Mouse (Mus musculus) ES-E14 (cell line): ENCODE measurements around the gene Ciart. TPM values are rescaled to one million over a fixed set of nuclear protein-coding genes. Genes with fewer than 3 reads are reported as not detected.
A peak's percentile ranks its signal among the peaks of the same experiment; 100 is the strongest.

Experiments
- DNase-seq: peaks from one replicate; pipeline ENCODE4 v3.0.0-alpha.2; 2013; ENCODE audit warnings: low read depth, low spot score
- H3K27ac ChIP-seq: 2 replicates; pipeline ENCODE4 v1.5.1; 2012; ENCODE audit warnings: low read depth, mild to moderate bottlenecking, low read length, moderate library complexity, mixed read lengths; ENCODE audit not compliant: poor library complexity, insufficient read depth, severe bottlenecking
- H3K36me3 ChIP-seq: 2 replicates; pipeline ENCODE4 v1.6.1; 2012; ENCODE audit warnings: mild to moderate bottlenecking, low read length, moderate library complexity, mixed read lengths; ENCODE audit not compliant: control insufficient read depth, poor library complexity, insufficient read depth, severe bottlenecking
- H3K4me1 ChIP-seq, 2 experiments: fragments of 150-350 bp in 1 of 2; sonication (generic) in 1 of 2; 2 replicates each; pipeline ENCODE4 v1.6.1; 2012; ENCODE audit warnings: low read length in 2 of 2, mild to moderate bottlenecking in 1 of 2, mixed read lengths in 1 of 2; ENCODE audit not compliant: control insufficient read depth in 2 of 2, insufficient read depth in 2 of 2, poor library complexity in 1 of 2
- H3K4me3 ChIP-seq, 2 experiments: fragments of 150-350 bp in 1 of 2; sonication (generic) in 1 of 2; 2 replicates each; pipeline ENCODE4 v1.5.1; 2012; ENCODE audit warnings: low read length in 2 of 2, low read depth in 1 of 2, mild to moderate bottlenecking in 1 of 2, mixed read lengths in 1 of 2; ENCODE audit not compliant: insufficient read depth in 1 of 2, poor library complexity in 1 of 2, severe bottlenecking in 1 of 2
- H3K9ac ChIP-seq: 2 replicates; pipeline ENCODE4 v1.6.1; 2012; ENCODE audit warnings: low read depth, mild to moderate bottlenecking, low read length, mixed read lengths; ENCODE audit not compliant: poor library complexity, insufficient read depth, severe bottlenecking
- H3K9me3 ChIP-seq: fragments of 150-350 bp; sonication (generic); 2 replicates; pipeline ENCODE4 v1.6.1; 2012; ENCODE audit warnings: low read depth, mild to moderate bottlenecking, low read length; ENCODE audit not compliant: control insufficient read depth, insufficient read depth
- CHD2 ChIP-seq: IDR thresholded peaks from 2 replicates; pipeline ENCODE4 v1.6.1; 2014; ENCODE audit warnings: mild to moderate bottlenecking, low read depth, low read length, inconsistent platforms
- HCFC1 ChIP-seq: IDR thresholded peaks from 2 replicates; pipeline ENCODE4 v1.6.1; 2012; ENCODE audit warnings: low read length, inconsistent platforms, borderline replicate concordance; ENCODE audit not compliant: insufficient read depth
- MAFK ChIP-seq: IDR thresholded peaks from 2 replicates; pipeline ENCODE4 v1.6.1; 2014; ENCODE audit warnings: mild to moderate bottlenecking, low read depth, low read length, inconsistent platforms; ENCODE audit not compliant: insufficient read depth
- ZC3H11A ChIP-seq: IDR thresholded peaks from 2 replicates; pipeline ENCODE4 v1.6.1; 2012; ENCODE audit warnings: low read depth, mild to moderate bottlenecking, inconsistent platforms, low read length, borderline replicate concordance
- ZNF384 ChIP-seq: IDR thresholded peaks from 2 replicates; pipeline ENCODE4 v1.6.1; 2012; ENCODE audit warnings: low read depth, low read length, inconsistent platforms
- in situ Hi-C, 2 experiments: fragments of 600-800 bp; cut with MboI; formaldehyde crosslinking; loops; one replicate each; pipeline ENCODE4 v1.15.1; 2025; ENCODE audit warnings: low sequenced_read_pairs in 2 of 2, inconsistent platforms in 1 of 2; ENCODE audit not compliant: unreplicated experiment in 2 of 2
- total RNA-seq: library from RNA; depleted of rRNA; stranded (reverse); fragments of 300-350 nt; gene quantifications from 2 replicates; pipeline ENCODE4 v1.2.3, GENCODE M21; 2012

Gene Ciart
- total RNA-seq, 1 experiment, result 8.6 TPM

- Histone ChIP-seq H3K9me3 (no peaks in the 10 kb centered on the region), H3K27ac (peak within 1 kb of the TSS; percentile 71), H3K36me3 (peaks cover 2% of the 10 kb centered on the region; the same call in 1 of the 2 replicates), H3K4me1 (peaks cover 12 to 14% of the 10 kb centered on the region in 2 experiments), H3K9ac (peak within 1 kb of the TSS; percentile 41; the same call in 1 of the 2 replicates), H3K4me3 (peak within 1 kb of the TSS; percentile 52 to 63)
- DNase-seq, result no peak
- in situ Hi-C loops, result no loop called here
- TF ChIP-seq MAFK, result no peak
- no peak for TF ChIP-seq ZC3H11A
- TF ChIP-seq CHD2, result no peak
- no peak for TF ChIP-seq HCFC1
- no peak for TF ChIP-seq ZNF384
Measured at GRCm38 (mm10) chr3:95891211-95892065, 9.4 kb upstream of the Ciart start, which contains the start of gene BC028528. Gene BC028528, minus strand, starts transcription at chr3:95892005.

DNA sequence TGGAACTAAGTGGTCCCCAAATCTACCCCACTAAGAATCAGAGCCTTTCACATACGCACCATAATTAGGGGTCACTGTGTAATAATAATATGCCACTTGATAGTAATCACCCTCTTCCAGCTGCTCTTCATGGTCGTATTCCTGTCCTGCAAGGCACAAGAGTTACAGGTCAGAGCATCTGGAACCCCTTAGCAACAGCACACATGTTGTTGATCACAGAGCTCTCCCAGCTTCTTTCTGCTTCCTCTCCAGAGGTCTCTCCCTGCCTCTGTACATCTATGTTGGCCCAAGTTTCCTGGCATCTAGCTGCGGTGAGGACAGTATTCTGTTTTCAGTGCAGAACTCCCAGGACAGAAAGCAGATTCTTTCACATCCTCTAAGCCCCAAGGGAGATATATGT is 7.6 kb upstream of the Ciart start:
- H3K4me3 ChIP-seq, result no peak overlapping the region
- H3K9ac ChIP-seq, result no peak overlapping the region
- H3K27ac ChIP-seq, result no peak overlapping the region
- no peaks in the 10 kb centered on the region; the same call in 1 of the 2 replicates for H3K36me3 ChIP-seq
- DNase-seq, result no peak
- H3K4me1 ChIP-seq, result peaks cover 6 to 14% of the 10 kb centered on the region in 2 experiments
- H3K9me3 ChIP-seq, result no peaks in the 10 kb centered on the region
- TF ChIP-seq ZNF384 (no peak), CHD2 (no peak), ZC3H11A (no peak), HCFC1 (no peak), MAFK (no peak)
- in situ Hi-C loops, result no loop called here

- TF ChIP-seq HCFC1, result no peak
- no peak for TF ChIP-seq ZC3H11A
- TF ChIP-seq ZNF384, result no peak
- TF ChIP-seq MAFK, result no peak
- no peak for TF ChIP-seq CHD2
Measured at GRCm38 (mm10) chr3:95887596-95887995, 5.5 kb upstream of the Ciart start.

DNA sequence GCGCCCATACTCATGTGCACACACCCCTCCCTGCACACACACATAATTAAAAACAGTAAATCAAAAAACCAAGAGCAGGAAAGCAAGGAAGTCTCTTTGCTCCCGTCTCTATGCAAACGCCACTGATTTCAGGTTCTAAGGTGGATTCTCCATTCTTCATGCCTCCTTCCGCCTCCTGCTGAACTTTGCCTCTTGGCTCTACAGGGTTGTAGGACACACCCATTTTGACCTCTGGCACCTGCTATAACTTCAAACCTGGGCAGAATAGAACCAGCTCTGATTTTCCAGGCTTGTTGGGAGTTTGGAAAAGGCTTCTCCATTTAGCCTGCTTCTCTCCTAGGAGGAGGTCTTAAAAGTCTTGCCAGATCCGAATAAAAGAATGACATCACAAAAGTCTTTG is 2.3 kb upstream of the Ciart start:
- no peak for TF ChIP-seq CHD2
- no peak for TF ChIP-seq ZC3H11A
- no peak for TF ChIP-seq ZNF384
- no peak for TF ChIP-seq HCFC1
- TF ChIP-seq MAFK, result no peak
- Histone ChIP-seq H3K4me1 (peaks cover 0 to 6% of the 10 kb centered on the region in 2 experiments; a peak in 1 of 4 replicates), H3K36me3 (no peaks in the 10 kb centered on the region; the same call in 1 of the 2 replicates), H3K9me3 (no peaks in the 10 kb centered on the region), H3K9ac (no peak overlapping the region), H3K4me3 (no peak overlapping the region), H3K27ac (no peak overlapping the region)
- DNase-seq, result no peak
- in situ Hi-C loops, result no loop called here

More at GRCm38 (mm10) chr3:95887596-95887995, 5.5 kb upstream of the Ciart start:
- no peaks in the 10 kb centered on the region; the same call in 1 of the 2 replicates for H3K36me3 ChIP-seq
- H3K4me1 ChIP-seq, result peaks cover 6 to 9% of the 10 kb centered on the region in 2 experiments
- in situ Hi-C loops, result no loop called here
- no peaks in the 10 kb centered on the region for H3K9me3 ChIP-seq
- no peak overlapping the region for H3K4me3 ChIP-seq
- H3K27ac ChIP-seq, result no peak overlapping the region
- DNase-seq, result no peak
- H3K9ac ChIP-seq, result no peak overlapping the region
